20 mouse cellular contexts compared by ENCODE assay signal in genomic region chr13:90844191-90844590, GRCm38 (mm10).
DNase-seq lines count a peak whose midpoint lies in the region; ATAC-seq lines count a peak whose summit lies in the region.
"Had no signal": no experiment of that assay in that cellular context is flagged by ENCODE, and none has a peak within 500 bp of the region (broad histone marks: within the 10 kb centered on the region; RNA-seq: fewer than 3 reads in every experiment).

No protein-coding gene starts in this region.

- peak overlapping the region; percentile 71 for H3K27ac ChIP-seq in liver, embryonic 15.5 days (replicated peaks)
- H3K27ac ChIP-seq in limb, embryonic 10.5 days = no peak overlapping the region
- no peak overlapping the region for H3K27ac ChIP-seq in neural tube, embryonic 15.5 days (replicated peaks)
- H3K27ac ChIP-seq: embryonic facial prominence, embryonic 15.5 days; forebrain, embryonic 10.5 days; heart, adult 2 months; hindbrain, embryonic 12.5 days; midbrain, embryonic 13.5 days had no signal

- H3K9me3 ChIP-seq in liver, embryonic 15.5 days (replicated peaks) = no peaks in the 10 kb centered on the region
- H3K9me3 ChIP-seq in limb, embryonic 10.5 days (replicated peaks) = no peaks in the 10 kb centered on the region
- no peaks in the 10 kb centered on the region for H3K9me3 ChIP-seq in neural tube, embryonic 15.5 days (replicated peaks)
- H3K9me3 ChIP-seq: embryonic facial prominence, embryonic 15.5 days; forebrain, embryonic 10.5 days; hindbrain, embryonic 12.5 days; midbrain, embryonic 13.5 days had no signal

- H3K4me1 ChIP-seq in liver, embryonic 15.5 days (replicated peaks) = peaks cover 27% of the 10 kb centered on the region
- H3K4me1 ChIP-seq in limb, embryonic 10.5 days = peaks cover 3% of the 10 kb centered on the region
- peaks cover 5% of the 10 kb centered on the region; the same call in 1 of the 2 replicates for H3K4me1 ChIP-seq in neural tube, embryonic 15.5 days
- H3K4me1 ChIP-seq: midbrain, embryonic 13.5 days had no signal

- H3K27me3 ChIP-seq in liver, embryonic 15.5 days = no peaks in the 10 kb centered on the region
- H3K27me3 ChIP-seq in limb, embryonic 10.5 days (ENCODE audit: low read depth, poor library complexity, severe bottlenecking) = no peaks in the 10 kb centered on the region
- H3K27me3 ChIP-seq in neural tube, embryonic 15.5 days (replicated peaks) = no peaks in the 10 kb centered on the region
- H3K27me3 ChIP-seq: embryonic facial prominence, embryonic 15.5 days; hindbrain, embryonic 12.5 days; midbrain, embryonic 13.5 days had no signal

- intact Hi-C loops in left cerebral cortex, postnatal 4 days (cut with DNase I) = loop anchor here (5.0 to 10.0 kb wide), 2 partner anchors 1107 to 1289 kb away; no protein-coding TSS in a partner anchor

- H3K4me2 ChIP-seq in liver, embryonic 15.5 days = peak overlapping the region; percentile 41
- H3K4me2 ChIP-seq in neural tube, embryonic 15.5 days = no peak overlapping the region
- H3K4me2 ChIP-seq: embryonic facial prominence, embryonic 15.5 days; hindbrain, embryonic 12.5 days; midbrain, embryonic 13.5 days had no signal

- H3K36me3 ChIP-seq in liver, embryonic 15.5 days (replicated peaks) = no peaks in the 10 kb centered on the region
- no peaks in the 10 kb centered on the region for H3K36me3 ChIP-seq in limb, embryonic 10.5 days
- H3K36me3 ChIP-seq in neural tube, embryonic 15.5 days = no peaks in the 10 kb centered on the region
- H3K36me3 ChIP-seq: embryonic facial prominence, embryonic 15.5 days; forebrain, embryonic 10.5 days; hindbrain, embryonic 12.5 days; midbrain, embryonic 13.5 days had no signal

- peak; percentile 87 for ATAC-seq in erythroid progenitor cell, adult 5-6 weeks (replicated peaks; ENCODE audit: low FRiP score, poor library complexity, severe bottlenecking)
- peak; percentile 90 for ATAC-seq in liver, embryonic 15.5 days (ENCODE audit: insufficient read depth)
- no peak for ATAC-seq in cerebellum, adult (ENCODE audit: insufficient number of reproducible peaks, low FRiP score, low TSS enrichment)
- no peak for ATAC-seq in neural tube, embryonic 15.5 days (ENCODE audit: low FRiP score)
- ATAC-seq: midbrain, embryonic 13.5 days had no signal

- H3K9ac ChIP-seq in liver, embryonic 15.5 days = 0 out of 2 replicates have a peak overlapping the region, but pooled peaks have one; percentile 5
- H3K9ac ChIP-seq in neural tube, embryonic 15.5 days (replicated peaks) = no peak overlapping the region
- H3K9ac ChIP-seq: embryonic facial prominence, embryonic 15.5 days; hindbrain, embryonic 12.5 days; midbrain, embryonic 13.5 days had no signal

- H3K4me3 ChIP-seq in liver, embryonic 15.5 days (replicated peaks) = no peak overlapping the region
- H3K4me3 ChIP-seq in limb, embryonic 10.5 days = no peak overlapping the region
- H3K4me3 ChIP-seq in neural tube, embryonic 15.5 days (replicated peaks) = no peak overlapping the region
- H3K4me3 ChIP-seq: embryonic facial prominence, embryonic 15.5 days; forebrain, embryonic 10.5 days; heart, adult 2 months; hindbrain, embryonic 12.5 days; midbrain, embryonic 13.5 days had no signal

- DNase-seq in left cerebral cortex, postnatal 4 days = peak; percentile 2
- DNase-seq in left cerebral cortex, adult 11 months (ENCODE audit: low spot score) = no peak
- no peak for DNase-seq in limb, embryonic 10.5 days (ENCODE audit: low spot score)
- DNase-seq: adrenal gland, postnatal 36 days; cerebellum, adult 8-10 months; gastrocnemius, postnatal 25 days; heart, adult 2 months; kidney, adult 11 months; kidney, postnatal 4 days; lung, adult 18-20 months; lung, postnatal 10 days; thymus, postnatal 25 days had no signal

Comparison
In these comparisons a context has a peak if more than half of its experiments do, and no peak if none do; other contexts are left out.
1. ATAC-seq: peak in erythroid progenitor cell, adult 5-6 weeks (single experiment) and liver, embryonic 15.5 days (single experiment); none in cerebellum, adult (single experiment) and neural tube, embryonic 15.5 days (single experiment).